Mouse (Mus musculus): ENCODE data around the gene Rsph3a.

- no peak for TF ChIP-seq CTCF (IDR thresholded peaks at IDR 0.05; ENCODE audit: control insufficient read depth, insufficient read depth, low read length)
- no peak for TF ChIP-seq POLR2A (IDR thresholded peaks at IDR 0.05; ENCODE audit: borderline replicate concordance, control insufficient read depth, low read depth, low read length)
Measured at GRCm38 (mm10) chr17:7931096-7931990, 14.1 kb upstream of the Rsph3a start.
